ENCODE assay signal across 9 mouse cellular contexts in the genomic region with DNA sequence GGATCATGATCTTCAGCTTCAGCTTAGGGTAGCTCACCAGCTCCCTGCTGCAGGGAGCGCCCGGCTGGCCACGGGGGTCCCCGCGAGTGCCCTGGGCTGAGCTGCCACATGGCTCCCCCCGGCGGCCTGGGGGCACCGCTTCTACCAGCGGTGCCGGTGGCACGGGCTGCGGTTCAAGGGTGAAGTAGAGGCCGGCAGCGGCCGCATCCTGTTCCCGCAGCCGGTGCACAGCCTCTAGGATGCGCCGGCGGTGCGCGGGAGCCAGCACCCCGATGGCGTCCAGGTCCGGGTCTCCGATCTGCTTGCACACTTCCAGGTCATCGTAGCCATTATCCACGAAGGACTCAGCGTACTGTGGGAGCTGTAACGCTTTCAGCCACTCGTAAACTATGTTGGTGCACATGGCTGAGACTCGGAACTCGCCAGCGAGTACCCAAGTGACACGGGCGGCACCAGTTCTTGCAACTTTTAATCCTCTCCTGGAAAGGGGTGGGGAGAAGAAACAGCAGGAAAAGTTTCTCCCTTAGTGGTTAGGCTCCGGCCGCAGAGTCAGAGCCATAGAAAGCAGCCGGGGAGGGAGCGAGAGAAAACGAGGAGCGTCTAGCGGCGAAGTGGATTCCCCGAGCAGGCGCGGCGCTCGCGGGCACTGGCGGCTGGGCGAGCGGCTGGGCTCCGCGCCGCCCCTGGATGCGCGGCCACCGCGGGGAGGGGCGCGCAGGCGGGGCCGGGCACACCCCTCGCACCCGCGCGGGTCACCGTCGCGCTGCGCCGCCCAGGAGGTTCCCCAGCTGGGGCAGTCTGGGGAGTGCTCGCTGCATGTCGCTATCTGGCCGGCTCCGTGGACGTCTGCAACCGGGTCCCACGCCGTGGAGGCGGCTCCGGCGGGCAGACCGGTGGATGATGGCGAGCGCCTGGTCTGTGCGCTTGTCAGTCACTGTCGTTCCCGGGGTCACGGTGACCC. TPM values are rescaled to one million over a fixed set of nuclear protein-coding genes. Genes with fewer than 3 reads are reported as not detected.
DNase-seq lines count a peak whose midpoint lies in the region; ATAC-seq and TF ChIP-seq lines count a peak whose summit lies in the region.
"Had no signal": no experiment of that assay in that cellular context is flagged by ENCODE, and none has a peak within 500 bp of the region (broad histone marks: within the 10 kb centered on the region; RNA-seq: fewer than 3 reads in every experiment).

Gene Samd5 (minus strand): TSS at position 648 of the 961 bp plus-strand sequence.

- peak within 1 kb of the TSS; percentile 95 for H3K4me2 ChIP-seq in forebrain, embryonic 14.5 days (ENCODE audit: low read length)
- H3K4me2 ChIP-seq in heart, postnatal 0 days (ENCODE audit: low read depth, low read length) = peak within 1 kb of the TSS; percentile 78
- peak within 1 kb of the TSS; percentile 96 for H3K4me2 ChIP-seq in lung, embryonic 15.5 days

- peak; percentile 82 for ATAC-seq in forebrain, embryonic 14.5 days
- peak; percentile 76 for ATAC-seq in heart, postnatal 0 days (ENCODE audit: insufficient read depth, low read depth)
- peak; percentile 81 for ATAC-seq in lung, embryonic 15.5 days (ENCODE audit: borderline replicate concordance, extremely low read depth, low FRiP score, low TSS enrichment)

- peak; percentile 19; the same call in 1 of the 2 replicates for TF ChIP-seq CTCF in heart, postnatal 0 days (IDR thresholded peaks at IDR 0.05; ENCODE audit: low read depth)

- H3K9me3 ChIP-seq in forebrain, embryonic 14.5 days (replicated peaks; ENCODE audit: control insufficient read depth, low read length) = no peaks in the 10 kb centered on the region
- H3K9me3 ChIP-seq in heart, postnatal 0 days (replicated peaks; ENCODE audit: control insufficient read depth, low read length) = no peaks in the 10 kb centered on the region
- H3K9me3 ChIP-seq in lung, embryonic 15.5 days = no peaks in the 10 kb centered on the region

- H3K9ac ChIP-seq in forebrain, embryonic 14.5 days (ENCODE audit: low read length) = peak within 1 kb of the TSS; percentile 74
- peak within 1 kb of the TSS; percentile 43 for H3K9ac ChIP-seq in heart, postnatal 0 days (replicated peaks; ENCODE audit: low read depth, low read length)
- H3K9ac ChIP-seq in lung, embryonic 15.5 days = peak within 1 kb of the TSS; percentile 57

- no peaks in the 10 kb centered on the region for H3K36me3 ChIP-seq in forebrain, embryonic 14.5 days (ENCODE audit: control insufficient read depth, insufficient read depth, low read length)
- no peaks in the 10 kb centered on the region for H3K36me3 ChIP-seq in heart, postnatal 0 days (replicated peaks; ENCODE audit: control insufficient read depth, insufficient read depth, low read length)
- no peaks in the 10 kb centered on the region for H3K36me3 ChIP-seq in lung, embryonic 15.5 days

- H3K4me1 ChIP-seq in forebrain, embryonic 14.5 days (ENCODE audit: control insufficient read depth, insufficient read depth, low read length) = 0 out of 2 replicates have a peak, but pooled peaks cover 5% of the 10 kb centered on the region
- no peaks in the 10 kb centered on the region for H3K4me1 ChIP-seq in heart, postnatal 0 days (ENCODE audit: control insufficient read depth, insufficient read depth)
- peaks cover 25% of the 10 kb centered on the region for H3K4me1 ChIP-seq in lung, embryonic 15.5 days

- peak within 1 kb of the TSS; percentile 71 for H3K27ac ChIP-seq in forebrain, embryonic 14.5 days (ENCODE audit: low read depth, low read length)
- peak within 1 kb of the TSS; percentile 54 for H3K27ac ChIP-seq in heart, postnatal 0 days (ENCODE audit: low read depth)
- H3K27ac ChIP-seq in lung, embryonic 15.5 days = peak within 1 kb of the TSS; percentile 39

- peaks cover 12% of the 10 kb centered on the region for H3K27me3 ChIP-seq in forebrain, embryonic 14.5 days (replicated peaks; ENCODE audit: control insufficient read depth, insufficient read depth, low read length)
- peaks cover 2% of the 10 kb centered on the region; the same call in 1 of the 2 replicates for H3K27me3 ChIP-seq in heart, postnatal 0 days (ENCODE audit: control insufficient read depth, insufficient read depth, low read length)
- H3K27me3 ChIP-seq in lung, embryonic 15.5 days = no peaks in the 10 kb centered on the region

- no peak for TF ChIP-seq EP300 in heart, postnatal 0 days (IDR thresholded peaks at IDR 0.05; ENCODE audit: low read depth)

- peak; percentile 46 for DNase-seq in 3T3-L1 (ENCODE audit: low read depth, low spot score)
- DNase-seq in adrenal gland, postnatal 25 days = peak; percentile 70
- DNase-seq in forebrain, embryonic 14.5 days (ENCODE audit: low spot score) = peak; percentile 67
- peak; percentile 49 for DNase-seq in heart, postnatal 0 days (ENCODE audit: low spot score)
- DNase-seq in layer of hippocampus, adult 8-10 months (ENCODE audit: low spot score in 2 of 2) = peak; percentile 8 to 43
- DNase-seq in ovary, postnatal 10 days (ENCODE audit: low spot score) = peak; percentile 37
- no peak for DNase-seq in thymus, postnatal 36 days

- under 1% methylated on average over 90 of the region's 91 CpGs for WGBS in forebrain, embryonic 14.5 days
- under 1% methylated on average over 89 of the region's 91 CpGs for WGBS in heart, postnatal 0 days
- under 1% methylated on average over 91 of the region's 91 CpGs for WGBS in lung, embryonic 15.5 days

- H3K4me3 ChIP-seq in forebrain, embryonic 14.5 days (ENCODE audit: low read depth, low read length) = peak within 1 kb of the TSS; percentile 62
- H3K4me3 ChIP-seq in heart, postnatal 0 days (ENCODE audit: low read depth, low read length) = peak within 1 kb of the TSS; percentile 71
- peak within 1 kb of the TSS; percentile 74 for H3K4me3 ChIP-seq in lung, embryonic 15.5 days

RNA-seq across cellular contexts. Expression of gene Samd5, which starts in this region (rescaled TPM):
- 6.7 and 8.7 TPM in 2 replicates for total RNA-seq in adrenal gland, postnatal 25 days (2021)
- polyA plus RNA-seq in forebrain, embryonic 14.5 days (2014; fragmentation: Nextera tagmentation; extraction: Ambion mirVana) = 2.5 and 3.8 TPM in 2 replicates
- total RNA-seq in heart, postnatal 0 days (2014; rRNA removed; ENCODE audit: low replicate concordance) = 5.6 and 12.8 TPM in 2 replicates
- polyA plus RNA-seq in heart, postnatal 0 days (2015; fragmentation: Nextera tagmentation; extraction: Ambion mirVana) = 1.8 and 2.0 TPM in 2 replicates
- total RNA-seq in layer of hippocampus, adult 8-10 months (2022) = 10 to 100 TPM; 15.4 to 17.0 (median 16.5) TPM
- polyA plus RNA-seq in lung, embryonic 15.5 days (2015; fragmentation: Nextera tagmentation; extraction: Ambion mirVana) = 9.1 and 9.5 TPM in 2 replicates
- total RNA-seq: neutrophil, adult 5-6 weeks had no signal

Comparison
In these comparisons a context has a peak if more than half of its experiments do, and no peak if none do; other contexts are left out.
1. DNase-seq: peak in 3T3-L1 (single experiment), adrenal gland, postnatal 25 days (single experiment), forebrain, embryonic 14.5 days (single experiment), heart, postnatal 0 days (single experiment), layer of hippocampus, adult 8-10 months (2 of 2) and ovary, postnatal 10 days (single experiment); none in thymus, postnatal 36 days (0 of 2).
2. Peak in every context shown above with its lines, with median percentiles within 50 percentile points of each other: ATAC-seq, H3K27ac ChIP-seq, H3K4me2 ChIP-seq, H3K4me3 ChIP-seq and H3K9ac ChIP-seq.